In the genomic region with DNA sequence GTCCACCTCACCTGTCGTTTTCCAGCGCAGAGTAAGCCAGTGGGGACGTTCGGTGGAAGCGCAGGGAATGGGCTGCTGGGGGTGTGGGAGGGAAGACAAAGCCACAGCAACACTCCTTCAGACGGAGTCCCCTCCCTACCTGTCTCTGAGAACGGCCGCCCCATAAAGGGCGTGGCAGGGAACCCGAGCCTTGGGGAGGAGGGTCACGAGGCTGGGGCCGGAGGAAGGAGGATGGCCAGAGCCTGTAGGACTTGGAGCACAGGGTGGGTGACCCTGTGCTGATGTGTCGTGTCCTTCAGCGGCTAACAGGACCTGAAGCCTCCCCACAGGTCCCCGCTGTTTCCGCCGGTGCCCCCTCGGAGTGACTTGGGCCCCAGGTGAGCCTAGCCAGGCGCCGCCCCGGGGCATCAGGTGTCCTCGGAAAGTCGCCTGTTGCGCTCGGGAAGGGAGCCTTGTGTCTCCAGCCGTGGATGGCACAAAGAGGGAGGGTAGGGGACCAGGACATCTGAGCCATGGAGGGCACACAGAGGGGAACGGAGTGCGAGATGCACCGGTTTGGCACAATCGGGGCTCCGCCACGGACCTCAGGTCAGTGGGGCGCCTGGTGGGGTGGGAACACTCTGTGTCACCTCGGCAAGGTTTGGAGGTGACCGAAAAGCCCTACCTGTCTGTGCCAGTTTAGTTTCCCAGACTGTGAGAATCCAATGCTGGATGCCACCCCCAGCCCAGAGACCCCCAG, we compare ENCODE assay signal across 11 mouse cellular contexts. TPM values are rescaled to one million over a fixed set of nuclear protein-coding genes. Genes with fewer than 3 reads are reported as not detected.
DNase-seq lines count a peak whose midpoint lies in the region; ATAC-seq lines count a peak whose summit lies in the region.
"Had no signal": no experiment of that assay in that cellular context is flagged by ENCODE, and none has a peak within 500 bp of the region (broad histone marks: within the 10 kb centered on the region; RNA-seq: fewer than 3 reads in every experiment).

A gene (plus strand): TSS at position 193 of the 739 bp plus-strand sequence.

- H3K9me3 ChIP-seq in heart, embryonic 16.5 days (replicated peaks; ENCODE audit: control insufficient read depth, low read length): no peaks in the 10 kb centered on the region
- H3K9me3 ChIP-seq in embryonic facial prominence, embryonic 12.5 days: no peaks in the 10 kb centered on the region
- no peaks in the 10 kb centered on the region for H3K9me3 ChIP-seq in midbrain, embryonic 14.5 days (ENCODE audit: control insufficient read depth, low read length)

- DNase-seq in heart, postnatal 4 days: no peak
- DNase-seq in kidney, postnatal 14 days: peak; percentile 10
- no peak for DNase-seq in midbrain, embryonic 14.5 days
- DNase-seq in frontal cortex, postnatal 14 days (ENCODE audit: low spot score in 2 of 2): no peak
- no peak for DNase-seq in frontal cortex, adult 2 months (ENCODE audit: extremely low spot score in 1 of 2, low spot score in 1 of 2)
- DNase-seq: adrenal gland, postnatal 36 days had no signal

- no peak within 1 kb of the TSS for H3K9ac ChIP-seq in heart, embryonic 16.5 days (ENCODE audit: low read length)
- H3K9ac ChIP-seq in embryonic facial prominence, embryonic 12.5 days: no peak within 1 kb of the TSS
- no peak within 1 kb of the TSS for H3K9ac ChIP-seq in midbrain, embryonic 14.5 days (replicated peaks; ENCODE audit: low read length)

- H3K27ac ChIP-seq in heart, embryonic 16.5 days (ENCODE audit: low read length): no peak within 1 kb of the TSS
- H3K27ac ChIP-seq in embryonic facial prominence, embryonic 12.5 days: no peak within 1 kb of the TSS
- no peak within 1 kb of the TSS for H3K27ac ChIP-seq in midbrain, embryonic 14.5 days (replicated peaks; ENCODE audit: low read depth, low read length)

- ATAC-seq in heart, embryonic 16.5 days (replicated peaks; ENCODE audit: extremely low read depth, insufficient read depth, low FRiP score): no peak
- ATAC-seq in embryonic facial prominence, embryonic 12.5 days (ENCODE audit: insufficient number of reproducible peaks, insufficient read depth, low FRiP score, low TSS enrichment): no peak
- ATAC-seq in midbrain, embryonic 14.5 days (ENCODE audit: low FRiP score, low TSS enrichment): peak; percentile 48; the same call in 1 of the 2 replicates
- no peak for ATAC-seq in monocyte, adult 5-6 weeks (replicated peaks; ENCODE audit: insufficient number of reproducible peaks, low FRiP score, low TSS enrichment, poor library complexity, severe bottlenecking)

- WGBS in heart, embryonic 16.5 days: 17% methylated on average over 35 of the region's 35 CpGs
- WGBS in embryonic facial prominence, embryonic 12.5 days: 14% methylated on average over 35 of the region's 35 CpGs
- 15% methylated on average over 35 of the region's 35 CpGs for WGBS in midbrain, embryonic 14.5 days

- no peaks in the 10 kb centered on the region for H3K36me3 ChIP-seq in heart, embryonic 16.5 days (ENCODE audit: control insufficient read depth, insufficient read depth)
- H3K36me3 ChIP-seq in embryonic facial prominence, embryonic 12.5 days: no peaks in the 10 kb centered on the region
- H3K36me3 ChIP-seq in midbrain, embryonic 14.5 days (ENCODE audit: control insufficient read depth, insufficient read depth, low read length): no peaks in the 10 kb centered on the region

- peak within 1 kb of the TSS; percentile 24 for H3K4me3 ChIP-seq in heart, embryonic 16.5 days (ENCODE audit: low read length)
- H3K4me3 ChIP-seq in embryonic facial prominence, embryonic 12.5 days: peak within 1 kb of the TSS; percentile 31
- no peak within 1 kb of the TSS for H3K4me3 ChIP-seq in midbrain, embryonic 14.5 days (replicated peaks; ENCODE audit: low read depth, low read length)

- peak within 1 kb of the TSS; percentile 59 for H3K4me2 ChIP-seq in heart, embryonic 16.5 days (ENCODE audit: low read depth, low read length)
- H3K4me2 ChIP-seq in embryonic facial prominence, embryonic 12.5 days (replicated peaks): peak within 1 kb of the TSS; percentile 53
- H3K4me2 ChIP-seq in midbrain, embryonic 14.5 days (ENCODE audit: low read length): peak within 1 kb of the TSS; percentile 17; the same call in 1 of the 2 replicates

- peaks cover 3% of the 10 kb centered on the region; the same call in 1 of the 2 replicates for H3K4me1 ChIP-seq in heart, embryonic 16.5 days (ENCODE audit: control insufficient read depth, insufficient read depth, low read length)
- peaks cover 16% of the 10 kb centered on the region for H3K4me1 ChIP-seq in embryonic facial prominence, embryonic 12.5 days
- peaks cover 10% of the 10 kb centered on the region; the same call in 1 of the 2 replicates for H3K4me1 ChIP-seq in midbrain, embryonic 14.5 days (ENCODE audit: control insufficient read depth, insufficient read depth, low read length)

- peaks cover 17% of the 10 kb centered on the region for H3K27me3 ChIP-seq in heart, embryonic 16.5 days (ENCODE audit: control insufficient read depth, insufficient read depth, low read length)
- peaks cover 27% of the 10 kb centered on the region for H3K27me3 ChIP-seq in embryonic facial prominence, embryonic 12.5 days
- H3K27me3 ChIP-seq in midbrain, embryonic 14.5 days (ENCODE audit: control insufficient read depth, insufficient read depth, low read length): peaks cover 16% of the 10 kb centered on the region
- H3K27me3 ChIP-seq: CH12.LX had no signal

RNA-seq across cellular contexts. Expression of the gene that starts here (rescaled TPM):
- polyA plus RNA-seq in heart, embryonic 16.5 days (2015; fragmentation: Nextera tagmentation; extraction: Ambion mirVana): 0.79 and 1.1 TPM in 2 replicates
- total RNA-seq in heart, postnatal 4 days (2021): under 1 TPM; 0.09 to 0.10 TPM
- polyA plus RNA-seq in embryonic facial prominence, embryonic 12.5 days (2016; fragmentation: Nextera tagmentation; extraction: Ambion mirVana): 5.3 and 5.8 TPM in 2 replicates
- 0.20 and 0.61 TPM in 2 replicates for polyA plus RNA-seq in midbrain, embryonic 14.5 days (2014; fragmentation: Nextera tagmentation; extraction: Ambion mirVana)
- total RNA-seq in monocyte, adult 5-6 weeks (2017): 0.19 to 0.78 TPM (median 0.75 TPM) in 3 replicates
- 0.06 TPM in 1 of 2 replicates, not detected in the other for polyA plus RNA-seq in frontal cortex, adult 2 months (2012; rRNA removed)
- total RNA-seq: adrenal gland, postnatal 36 days; left cerebral cortex, postnatal 25 days had no signal

Comparison
In these comparisons a context has a peak if more than half of its experiments do, and no peak if none do; other contexts are left out.
1. Peak in ATAC-seq and H3K4me2 ChIP-seq in midbrain, embryonic 14.5 days; RNA of the gene not detected or under 1 TPM.